Mouse (Mus musculus) hindbrain, embryonic 16.5 days (tissue): ENCODE measurements around the gene Pdzk1. TPM values are rescaled to one million over a fixed set of nuclear protein-coding genes. Genes with fewer than 3 reads are reported as not detected.

Source experiments
- ATAC-seq: fragments of 200-750 bp; cut with Nextera tagmentation; 2 replicates; pipeline ENCODE4 v1.8.0; 2017; ENCODE audit warnings: moderate TSS enrichment, moderate library complexity
- H3K27ac ChIP-seq: fragments of 300-500 bp; sonication (generic); 2 replicates; pipeline ENCODE4 v1.5.1; 2014; ENCODE audit warnings: low read depth, mild to moderate bottlenecking, control low read depth, low read length, moderate library complexity
- H3K27me3 ChIP-seq: fragments of 300-500 bp; sonication (generic); replicated peaks from 2 replicates; pipeline ENCODE4 v1.6.1; 2014; ENCODE audit warnings: low read length; ENCODE audit not compliant: control insufficient read depth, insufficient read depth
- H3K36me3 ChIP-seq: fragments of 300-500 bp; sonication (generic); 2 replicates; pipeline ENCODE4 v1.6.1; 2014; ENCODE audit warnings: mild to moderate bottlenecking, low read length, moderate library complexity, mixed read lengths; ENCODE audit not compliant: control insufficient read depth, insufficient read depth
- H3K4me1 ChIP-seq: fragments of 300-500 bp; sonication (generic); 2 replicates; pipeline ENCODE4 v1.6.1; 2014; ENCODE audit warnings: low read depth, low read length; ENCODE audit not compliant: control insufficient read depth, insufficient read depth
- H3K4me2 ChIP-seq: fragments of 300-500 bp; sonication (generic); 2 replicates; pipeline ENCODE4 v1.6.1; 2014; ENCODE audit warnings: mild to moderate bottlenecking, low read length, control low read depth, moderate library complexity
- H3K4me3 ChIP-seq: fragments of 300-500 bp; sonication (generic); 2 replicates; pipeline ENCODE4 v1.5.1; 2014; ENCODE audit warnings: mild to moderate bottlenecking, low read length, control low read depth, moderate library complexity
- H3K9ac ChIP-seq: fragments of 300-500 bp; sonication (generic); 2 replicates; pipeline ENCODE4 v1.6.1; 2014; ENCODE audit warnings: low read depth, mild to moderate bottlenecking, control low read depth, low read length, moderate library complexity
- H3K9me3 ChIP-seq: fragments of 300-500 bp; sonication (generic); 2 replicates; pipeline ENCODE4 v1.6.1; 2014; ENCODE audit warnings: mild to moderate bottlenecking, low read length, moderate library complexity; ENCODE audit not compliant: control insufficient read depth
- WGBS: fragments of 180-500 bp; shearing (Covaris S2); extraction: QIAGEN DNeasy Blood & Tissue Kit; methylation state at CpG from one replicate; pipeline ENCODE4 v1.1.7; 2014; 5-methylcytosine and 5-hydroxymethylcytosine counted together
- polyA plus RNA-seq: library from polyadenylated mRNA; unstranded; fragments of >200 nt; fragmentation: Nextera tagmentation; extraction: Ambion mirVana; gene quantifications from 2 replicates; pipeline ENCODE4 v1.2.1, GENCODE M21; 2015

Pdzk1 gene
- polyA plus RNA-seq, 1 experiment from 2014 or later = 0.15 TPM

GRCm38 (mm10) chr3:96812395-96813091 lies 16.5 kb upstream of the Pdzk1 start:
- ATAC-seq = no peak
- WGBS = 45% methylated on average over 20 of the region's 20 CpGs
- Histone ChIP-seq H3K4me1 (no peaks in the 10 kb centered on the region), H3K36me3 (no peaks in the 10 kb centered on the region), H3K27me3 (no peaks in the 10 kb centered on the region), H3K4me3 (no peak overlapping the region), H3K4me2 (peak overlapping the region; percentile 42), H3K9me3 (no peaks in the 10 kb centered on the region), H3K9ac (no peak overlapping the region), H3K27ac (no peak overlapping the region)

- no peak overlapping the region for H3K27ac ChIP-seq
- H3K9ac ChIP-seq = no peak overlapping the region
- H3K27me3 ChIP-seq = no peaks in the 10 kb centered on the region
- H3K4me3 ChIP-seq = no peak overlapping the region
- H3K36me3 ChIP-seq = no peaks in the 10 kb centered on the region
- no peaks in the 10 kb centered on the region for H3K9me3 ChIP-seq
- H3K4me2 ChIP-seq = no peak overlapping the region; the same call in 1 of the 2 replicates
- ATAC-seq = peak; percentile 71
- 36% methylated on average over 9 of the region's 9 CpGs for WGBS
- no peaks in the 10 kb centered on the region for H3K4me1 ChIP-seq
Observed at GRCm38 (mm10) chr3:96813106-96813505, 16.0 kb upstream of the Pdzk1 start.

GRCm38 (mm10) chr3:96813591-96814244 lies 15.4 kb upstream of the Pdzk1 start:
- no peak overlapping the region for H3K4me2 ChIP-seq
- 66% methylated on average over 7 of the region's 7 CpGs for WGBS
- 0 out of 2 replicates have a peak, but pooled peaks have one; percentile 34 for ATAC-seq
- no peak overlapping the region for H3K27ac ChIP-seq
- H3K9me3 ChIP-seq = no peaks in the 10 kb centered on the region
- no peaks in the 10 kb centered on the region for H3K27me3 ChIP-seq
- H3K4me3 ChIP-seq = no peak overlapping the region
- no peaks in the 10 kb centered on the region for H3K36me3 ChIP-seq
- H3K9ac ChIP-seq = no peak overlapping the region
- H3K4me1 ChIP-seq = no peaks in the 10 kb centered on the region

GRCm38 (mm10) chr3:96814342-96814741 lies 14.7 kb upstream of the Pdzk1 start:
- no peaks in the 10 kb centered on the region for H3K4me1 ChIP-seq
- H3K9ac ChIP-seq = no peak overlapping the region
- H3K36me3 ChIP-seq = no peaks in the 10 kb centered on the region
- no peak overlapping the region for H3K4me2 ChIP-seq
- no peak overlapping the region for H3K4me3 ChIP-seq
- no peak for ATAC-seq
- no peaks in the 10 kb centered on the region for H3K9me3 ChIP-seq
- H3K27ac ChIP-seq = no peak overlapping the region
- no peaks in the 10 kb centered on the region for H3K27me3 ChIP-seq
- WGBS = 52% methylated on average over 6 of the region's 6 CpGs

GRCm38 (mm10) chr3:96820116-96820915 lies 8.8 kb upstream of the Pdzk1 start:
- Histone ChIP-seq H3K4me2 (no peak overlapping the region), H3K4me1 (no peaks in the 10 kb centered on the region), H3K9me3 (no peaks in the 10 kb centered on the region), H3K27me3 (no peaks in the 10 kb centered on the region), H3K4me3 (no peak overlapping the region), H3K27ac (no peak overlapping the region), H3K36me3 (no peaks in the 10 kb centered on the region), H3K9ac (no peak overlapping the region)
- no peak for ATAC-seq
- 85% methylated on average over 6 of the region's 6 CpGs for WGBS

- no peak overlapping the region for H3K4me3 ChIP-seq
- no peak overlapping the region for H3K4me2 ChIP-seq
- H3K9me3 ChIP-seq = no peaks in the 10 kb centered on the region
- WGBS = 87% methylated on average over 4 of the region's 4 CpGs
- H3K4me1 ChIP-seq = no peaks in the 10 kb centered on the region
- H3K9ac ChIP-seq = no peak overlapping the region
- H3K27me3 ChIP-seq = no peaks in the 10 kb centered on the region
- ATAC-seq = no peak
- H3K27ac ChIP-seq = no peak overlapping the region
- no peaks in the 10 kb centered on the region for H3K36me3 ChIP-seq
Observed at GRCm38 (mm10) chr3:96821581-96821980, 7.5 kb upstream of the Pdzk1 start.

GRCm38 (mm10) chr3:96823701-96824100 lies 5.4 kb upstream of the Pdzk1 start:
- Histone ChIP-seq H3K9ac (no peak overlapping the region), H3K36me3 (no peaks in the 10 kb centered on the region), H3K9me3 (no peaks in the 10 kb centered on the region), H3K27me3 (no peaks in the 10 kb centered on the region), H3K4me2 (no peak overlapping the region), H3K4me3 (no peak overlapping the region), H3K27ac (no peak overlapping the region), H3K4me1 (no peaks in the 10 kb centered on the region)
- ATAC-seq = no peak
- 64% methylated on average over 3 of the region's 3 CpGs for WGBS

GRCm38 (mm10) chr3:96824614-96825013 lies 4.5 kb upstream of the Pdzk1 start:
- Histone ChIP-seq H3K9me3 (no peaks in the 10 kb centered on the region), H3K9ac (no peak overlapping the region), H3K36me3 (no peaks in the 10 kb centered on the region), H3K27me3 (no peaks in the 10 kb centered on the region), H3K27ac (no peak overlapping the region), H3K4me1 (no peaks in the 10 kb centered on the region), H3K4me2 (no peak overlapping the region), H3K4me3 (no peak overlapping the region)
- WGBS = 81% methylated on average over 12 of the region's 12 CpGs
- ATAC-seq = no peak

- Histone ChIP-seq H3K9ac (no peak overlapping the region), H3K36me3 (no peaks in the 10 kb centered on the region), H3K27me3 (no peaks in the 10 kb centered on the region), H3K4me3 (no peak overlapping the region), H3K4me1 (no peaks in the 10 kb centered on the region), H3K27ac (no peak overlapping the region), H3K4me2 (no peak overlapping the region), H3K9me3 (no peaks in the 10 kb centered on the region)
- ATAC-seq = no peak
- WGBS = 43% methylated on average over 11 of the region's 11 CpGs
Observed at GRCm38 (mm10) chr3:96825261-96825660, 3.8 kb upstream of the Pdzk1 start.
